Mouse (Mus musculus): Measurements from ENCODE around the gene Calcb.

DNA sequence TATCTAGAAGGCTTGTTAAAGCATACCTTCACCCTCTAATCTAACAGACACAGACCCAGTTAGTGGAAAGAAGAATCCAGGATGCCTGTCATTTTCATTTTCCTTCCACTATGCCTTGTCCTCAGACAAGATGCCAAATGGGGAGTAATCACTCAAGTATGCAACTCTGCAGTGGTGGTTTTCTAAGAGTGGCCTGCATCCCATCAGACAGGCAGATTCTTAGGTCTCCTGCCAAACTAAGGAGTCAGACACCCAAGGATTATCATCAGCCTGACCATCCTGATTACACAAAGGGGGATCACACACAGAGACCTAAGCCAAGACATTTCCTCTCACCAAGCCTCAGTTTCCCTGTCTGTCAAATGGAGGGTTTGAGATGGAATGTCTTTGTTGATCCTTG, 19.7 kb downstream of the Calcb start:
- no peak for TF ChIP-seq GATA1 (IDR thresholded peaks at IDR 0.05; ENCODE audit: low read length)
- TF ChIP-seq TAL1 (IDR thresholded peaks at IDR 0.05; ENCODE audit: low read length) = no peak

All from erythroblast, embryonic 14.5 days (primary cell).